In genomic region chr8:89024796-89025195, GRCm38 (mm10) we compare ENCODE assay signal across 22 mouse cellular contexts. TPM values are rescaled to one million over a fixed set of nuclear protein-coding genes. Genes with fewer than 3 reads are reported as not detected.
A peak's percentile ranks its signal among the peaks of the same experiment; 100 is the strongest.
DNase-seq lines count a peak whose midpoint lies in the region; ATAC-seq and TF ChIP-seq lines count a peak whose summit lies in the region.
"Had no signal": no experiment of that assay in that cellular context is flagged by ENCODE, and none has a peak within 500 bp of the region (broad histone marks: within the 10 kb centered on the region; RNA-seq: fewer than 3 reads in every experiment).

No protein-coding gene starts in this region.

- peaks cover 14% of the 10 kb centered on the region for H3K36me3 ChIP-seq in heart, embryonic 12.5 days
- peaks cover 16% of the 10 kb centered on the region for H3K36me3 ChIP-seq in kidney, embryonic 16.5 days (ENCODE audit: insufficient read depth, low read length)
- H3K36me3 ChIP-seq in ES-Bruce4 (ENCODE audit: control insufficient read depth, insufficient read depth, low read length, poor library complexity, severe bottlenecking), result peaks cover 21% of the 10 kb centered on the region
- H3K36me3 ChIP-seq: embryonic facial prominence, embryonic 13.5 days; hindbrain, embryonic 15.5 days had no signal

- peaks cover 34% of the 10 kb centered on the region for H3K4me1 ChIP-seq in heart, embryonic 12.5 days (replicated peaks)
- H3K4me1 ChIP-seq in kidney, embryonic 16.5 days (ENCODE audit: insufficient read depth, low read length), result peaks cover 46% of the 10 kb centered on the region
- H3K4me1 ChIP-seq in ES-Bruce4 (ENCODE audit: control insufficient read depth, insufficient read depth, low read length), result peaks cover 5% of the 10 kb centered on the region

- 22% methylated on average over 6 of the region's 6 CpGs for WGBS in heart, embryonic 12.5 days
- 22% methylated on average over 6 of the region's 6 CpGs for WGBS in kidney, embryonic 16.5 days

- ATAC-seq in heart, embryonic 12.5 days (ENCODE audit: insufficient number of reproducible peaks, low FRiP score), result no peak
- no peak for ATAC-seq in kidney, embryonic 16.5 days (ENCODE audit: low FRiP score, low TSS enrichment)

- TF ChIP-seq POLR2A in ES-Bruce4 (IDR thresholded peaks at IDR 0.05; ENCODE audit: insufficient read depth, low read length), result no peak

- no peaks in the 10 kb centered on the region for H3K27me3 ChIP-seq in heart, embryonic 12.5 days (replicated peaks)
- H3K27me3 ChIP-seq in kidney, embryonic 16.5 days (ENCODE audit: insufficient read depth, low read length), result peaks cover 6% of the 10 kb centered on the region
- no peaks in the 10 kb centered on the region for H3K27me3 ChIP-seq in ES-Bruce4 (ENCODE audit: control insufficient read depth, insufficient read depth, low read length, poor library complexity, severe bottlenecking)
- H3K27me3 ChIP-seq: CH12.LX had no signal

- TF ChIP-seq EP300 in ES-Bruce4 (IDR thresholded peaks at IDR 0.05; ENCODE audit: insufficient read depth, low read depth, low read length), result no peak

- no peak overlapping the region; the same call in 1 of the 2 replicates for H3K4me2 ChIP-seq in heart, embryonic 12.5 days
- no peak overlapping the region for H3K4me2 ChIP-seq in kidney, embryonic 16.5 days (replicated peaks; ENCODE audit: low read depth, low read length)

- H3K9ac ChIP-seq in heart, embryonic 12.5 days, result no peak overlapping the region
- no peak overlapping the region; the same call in 1 of the 2 replicates for H3K9ac ChIP-seq in kidney, embryonic 16.5 days (replicated peaks; ENCODE audit: low read length)
- H3K9ac ChIP-seq in ES-Bruce4 (ENCODE audit: low read depth, poor library complexity, severe bottlenecking), result peak overlapping the region; percentile 58
- H3K9ac ChIP-seq: hindbrain, embryonic 15.5 days had no signal

- DNase-seq in heart, adult 18-20 months, result no peak
- DNase-seq in kidney, postnatal 36 days, result no peak
- DNase-seq in R1 (ENCODE audit: low read depth, low spot score), result peak; percentile 81
- DNase-seq in cerebellum, postnatal 36 days, result no peak
- DNase-seq in frontal cortex, postnatal 25 days (ENCODE audit: low spot score in 2 of 2), result no peak
- DNase-seq: adrenal gland, postnatal 36 days; B cell, adult 2 months; cerebellum, adult 9-10 months; kidney, adult 9 months; layer of hippocampus, adult 9-11 months had no signal

- no peaks in the 10 kb centered on the region for H3K9me3 ChIP-seq in heart, embryonic 12.5 days (replicated peaks)
- no peaks in the 10 kb centered on the region for H3K9me3 ChIP-seq in kidney, embryonic 16.5 days (ENCODE audit: low read length)
- H3K9me3 ChIP-seq in ES-Bruce4 (replicated peaks; ENCODE audit: control insufficient read depth, insufficient read depth, low read length, poor library complexity, severe bottlenecking), result no peaks in the 10 kb centered on the region
- H3K9me3 ChIP-seq: embryonic facial prominence, embryonic 13.5 days; forebrain, embryonic 13.5 days; hindbrain, embryonic 15.5 days had no signal

- no peak for TF ChIP-seq CTCF in ES-Bruce4 (IDR thresholded peaks at IDR 0.05; ENCODE audit: low read depth, low read length)

- peak overlapping the region; percentile 69 for H3K27ac ChIP-seq in heart, embryonic 12.5 days (ENCODE audit: poor library complexity, severe bottlenecking)
- H3K27ac ChIP-seq in kidney, embryonic 16.5 days (ENCODE audit: low read length), result peak overlapping the region; percentile 69; the same call in 1 of the 2 replicates
- peak overlapping the region; percentile 45 for H3K27ac ChIP-seq in ES-Bruce4 (ENCODE audit: insufficient read depth, low read length)
- H3K27ac ChIP-seq: embryonic facial prominence, embryonic 13.5 days; hindbrain, embryonic 15.5 days; left cerebral cortex, adult 2 months had no signal

- no peak overlapping the region for H3K4me3 ChIP-seq in heart, embryonic 12.5 days
- H3K4me3 ChIP-seq in kidney, embryonic 16.5 days (ENCODE audit: low read length), result no peak overlapping the region
- no peak overlapping the region for H3K4me3 ChIP-seq in ES-Bruce4 (ENCODE audit: low read depth, low read length)
- H3K4me3 ChIP-seq: erythroblast, embryonic 14.5 days; left cerebral cortex, adult 2 months had no signal

RNA-seq across cellular contexts. Expression of gene Sall1, which starts 19.2 kb away (rescaled TPM):
- 6.4 and 6.7 TPM in 2 replicates for polyA plus RNA-seq in heart, embryonic 12.5 days (2016; fragmentation: Nextera tagmentation; extraction: Ambion mirVana)
- total RNA-seq in heart, adult 18-20 months (2021), result 1 to 10 TPM in 1 of 2 experiments, under 1 TPM in 1; 0.87 to 1.3 TPM
- 38.7 and 44.4 TPM in 2 replicates for polyA plus RNA-seq in kidney, embryonic 16.5 days (2015; fragmentation: Nextera tagmentation; extraction: Ambion mirVana)
- 58.9 and 60.4 TPM in 2 replicates for polyA plus RNA-seq in ES-Bruce4 (2011; ENCODE audit: insufficient read depth, insufficient read length, low read depth, missing spikeins)
- total RNA-seq: adrenal gland, postnatal 36 days; CH12.LX; common myeloid progenitor, adult 5-6 weeks; gastrocnemius, adult 8-10 months; granulocyte monocyte progenitor cell, adult 5-6 weeks had no signal
- polyA plus RNA-seq: erythroblast, embryonic 14.5 days had no signal
